Mouse (Mus musculus): ENCODE data around the gene Fam20a.

DNA sequence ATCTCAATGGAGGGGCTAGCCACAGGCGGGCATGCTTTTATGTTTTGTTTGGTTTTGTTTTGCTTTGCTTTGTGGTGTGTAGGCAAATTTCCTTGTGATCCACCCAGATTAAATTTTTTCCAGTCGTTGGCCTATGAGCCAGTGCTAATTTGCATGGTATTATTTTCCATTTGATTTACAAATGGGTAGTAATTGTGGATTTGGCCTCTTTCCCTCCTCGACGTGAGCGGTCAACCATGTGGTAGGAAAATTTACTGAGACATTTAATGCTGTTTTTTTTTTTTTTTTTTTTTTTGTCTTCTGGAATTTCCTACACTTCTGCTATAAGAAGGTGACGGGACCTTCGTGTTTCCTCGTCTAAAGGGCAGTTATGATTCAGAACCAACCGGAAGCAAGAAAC is 18.2 kb downstream of the Fam20a start:
- no peak for TF ChIP-seq CTCF (IDR thresholded peaks at IDR 0.05; ENCODE audit: low read depth)
- TF ChIP-seq EP300 (IDR thresholded peaks at IDR 0.05; ENCODE audit: low read depth): no peak

All from liver, embryonic 14.5 days (tissue).